Mouse (Mus musculus) Patski (cell line): Measurements from ENCODE around the gene Mtmr10. TPM values are rescaled to one million over a fixed set of nuclear protein-coding genes. Genes with fewer than 3 reads are reported as not detected.

ENCODE experiments used
- ATAC-seq: fragments of 100-300 bp; one replicate; pipeline ENCODE4 v1.8.0; 2021
- CTCF ChIA-PET: fragments of 350-600 bp; sonication (Branson Sonifier 250); formaldehyde crosslinking; loops from one replicate; lab custom pipeline; 2022; ENCODE audit warnings: inconsistent platforms; lab: Charles Lee
- POLR2A ChIA-PET: fragments of 350-600 bp; sonication (Branson Sonifier 250); formaldehyde crosslinking; loops from one replicate; lab custom pipeline; 2022; ENCODE audit warnings: antibody characterized with exemption, inconsistent platforms; lab: Charles Lee
- DNase-seq: peaks from one replicate; pipeline ENCODE4 v3.0.0-alpha.2; 2011; ENCODE audit warnings: low read depth, low spot score
- H3K27me3 ChIP-seq: fragments of 371-371 bp; one replicate; pipeline ENCODE4 v1.5.1; 2021
- CTCF ChIP-seq: fragments of 100-300 bp; IDR thresholded peaks from one replicate; pipeline ENCODE4 v1.5.1; 2021
- in situ Hi-C: fragments of 300-500 bp; cut with MboI; formaldehyde crosslinking; loops from 3 replicates; pipeline ENCODE4 v1.11.1; 2018; ENCODE audit warnings: low pct_unique_long_range_greater_than_20kb, mixed read lengths
- polyA plus RNA-seq: library from polyadenylated mRNA; unstranded; gene quantifications from one replicate; pipeline ENCODE4 v1.2.3, GENCODE M21; 2021

Mtmr10 gene
- polyA plus RNA-seq, 1 experiment from 2014 or later: 26.7 TPM

- in situ Hi-C loops: no loop called here
- DNase-seq: no peak
These were observed 37.0 kb upstream of the Mtmr10 start for GRCm38 (mm10) chr7:64250417-64250816.

DNA sequence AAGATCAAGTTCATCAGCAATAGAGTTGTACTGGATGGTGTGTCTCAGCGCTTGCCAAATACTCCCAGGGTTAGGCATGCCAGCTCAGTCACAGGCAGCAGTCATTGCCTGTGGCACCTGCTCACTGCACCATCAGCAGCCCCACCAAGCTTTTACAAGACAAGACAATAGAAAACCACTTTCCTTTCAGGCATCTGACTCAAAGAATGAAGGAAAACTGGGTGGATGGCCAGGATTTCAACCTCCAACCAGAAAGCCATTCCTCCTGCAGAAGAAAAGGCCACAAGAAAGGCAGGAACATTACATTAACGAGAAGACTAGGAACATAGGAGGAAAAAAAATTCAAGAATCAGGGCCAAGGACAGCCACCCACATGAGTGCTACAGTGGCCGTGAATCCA, 33.7 kb upstream of the Mtmr10 start:
- H3K27me3 ChIP-seq: no peaks in the 10 kb centered on the region
- no peak for TF ChIP-seq CTCF
- POLR2A ChIA-PET: no interaction called here
- ATAC-seq (no peak), DNase-seq (no peak)
- in situ Hi-C loops: no loop called here
- CTCF ChIA-PET: interaction anchor here (0.9 to 1.1 kb wide), 2 partner anchors 12 kb away, joined by 3 read pairs; no protein-coding TSS in a partner anchor

More at GRCm38 (mm10) chr7:64250417-64250816, 37.0 kb upstream of the Mtmr10 start:
- ATAC-seq: no peak
- no peak for TF ChIP-seq CTCF
- H3K27me3 ChIP-seq: no peaks in the 10 kb centered on the region
- POLR2A ChIA-PET: interaction anchor here (0.5 kb wide), 1 partner anchor 41 kb away, joined by 3 read pairs; no protein-coding TSS in a partner anchor
- CTCF ChIA-PET: no interaction called here

DNA sequence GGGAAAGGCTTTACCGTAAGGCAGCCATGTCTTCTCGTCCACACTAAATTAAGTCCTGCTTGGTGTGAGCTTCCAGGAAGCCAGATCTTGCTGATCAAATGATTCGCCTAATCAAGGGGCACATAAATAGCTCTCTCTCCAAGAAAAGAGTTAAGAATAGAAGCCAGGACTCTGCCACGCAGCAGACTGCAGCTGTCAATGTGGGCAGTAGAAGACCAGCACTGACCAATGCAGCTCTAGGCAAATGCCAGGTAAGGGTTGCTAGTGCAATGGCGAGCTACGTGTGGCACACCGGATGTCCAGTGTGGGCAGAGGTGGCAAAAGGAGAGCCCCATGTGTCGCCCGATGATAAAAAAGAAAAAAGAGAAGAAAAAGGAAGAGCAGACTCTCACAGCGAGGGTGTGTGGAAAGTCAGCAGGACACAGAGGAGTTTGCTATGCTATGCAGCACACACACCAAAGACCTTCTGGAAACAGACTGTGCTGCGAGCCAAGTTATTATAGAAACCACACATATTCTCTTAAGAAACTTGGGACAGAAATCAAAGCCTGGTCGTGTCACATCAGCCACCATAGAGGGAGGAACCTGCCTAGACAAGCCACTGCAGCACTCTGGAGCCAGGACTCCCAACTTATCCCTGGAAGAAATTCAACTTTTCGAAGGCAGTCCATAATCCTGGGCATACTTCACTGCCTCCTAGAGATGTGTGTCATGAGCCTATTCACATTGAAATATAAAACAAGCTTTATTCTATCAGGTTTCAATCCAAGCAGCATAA, 21.8 kb upstream of the Mtmr10 start:
- in situ Hi-C loops: no loop called here

GRCm38 (mm10) chr7:64266587-64266986, 20.9 kb upstream of the Mtmr10 start:
- ATAC-seq (no peak), DNase-seq (no peak)
- POLR2A ChIA-PET: no interaction called here
- H3K27me3 ChIP-seq: no peaks in the 10 kb centered on the region
- CTCF ChIA-PET: interaction anchor here (1.4 kb wide), 1 partner anchor 13 kb away, joined by 3 read pairs; no protein-coding TSS in a partner anchor
- in situ Hi-C loops: no loop called here
- TF ChIP-seq CTCF: no peak

More for the DNA sequence above, 21.8 kb upstream of the Mtmr10 start:
- TF ChIP-seq CTCF: no peak
- no peak for DNase-seq
- ChIA-PET CTCF (interaction anchor here (1.4 kb wide), 1 partner anchor 12 kb away, joined by 3 read pairs; no protein-coding TSS in a partner anchor), POLR2A (no interaction called here)
- H3K27me3 ChIP-seq: no peaks in the 10 kb centered on the region
- no peak for ATAC-seq

DNA sequence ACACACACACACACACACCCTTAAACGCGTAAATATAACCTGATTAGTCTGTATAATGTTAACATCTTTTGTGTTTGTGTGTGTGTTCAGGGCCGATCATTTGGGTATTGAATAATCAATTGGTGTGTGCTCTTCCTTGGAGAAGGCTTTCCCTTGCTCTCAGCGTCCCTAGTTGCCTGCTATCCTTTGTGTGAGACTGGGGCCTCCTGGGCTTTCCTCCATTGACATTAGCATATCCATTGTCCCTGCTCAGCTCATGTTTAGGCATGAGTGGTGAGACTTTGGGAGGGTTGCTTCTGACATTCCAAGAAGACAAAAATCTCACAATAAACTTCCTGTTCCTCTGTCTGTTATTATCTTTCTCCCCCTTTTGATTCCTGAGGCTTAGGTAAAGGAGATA, 15.5 kb upstream of the Mtmr10 start:
- ChIA-PET POLR2A (no interaction called here), CTCF (no interaction called here)
- TF ChIP-seq CTCF: no peak
- no peaks in the 10 kb centered on the region for H3K27me3 ChIP-seq
- no peak for ATAC-seq
- no peak for DNase-seq
- in situ Hi-C loops: no loop called here

GRCm38 (mm10) chr7:64275518-64275917, 11.9 kb upstream of the Mtmr10 start:
- CTCF ChIA-PET: interaction anchor here (0.9 to 1.4 kb wide), 3 partner anchors 11 to 119 kb away, joined by 3 to 4 read pairs (median 3); partner anchors contain the start of gene Mtmr10
- no peak for ATAC-seq
- H3K27me3 ChIP-seq: no peaks in the 10 kb centered on the region
- no peak for DNase-seq
- no peak for TF ChIP-seq CTCF
- in situ Hi-C loops: loop anchor here (5.0 kb wide), 1 partner anchor 38 kb away; no protein-coding TSS in a partner anchor
- POLR2A ChIA-PET: interaction anchor here (1.1 kb wide), 1 partner anchor 12 kb away, joined by 3 read pairs; the partner anchor contains the start of gene Mtmr10

DNA sequence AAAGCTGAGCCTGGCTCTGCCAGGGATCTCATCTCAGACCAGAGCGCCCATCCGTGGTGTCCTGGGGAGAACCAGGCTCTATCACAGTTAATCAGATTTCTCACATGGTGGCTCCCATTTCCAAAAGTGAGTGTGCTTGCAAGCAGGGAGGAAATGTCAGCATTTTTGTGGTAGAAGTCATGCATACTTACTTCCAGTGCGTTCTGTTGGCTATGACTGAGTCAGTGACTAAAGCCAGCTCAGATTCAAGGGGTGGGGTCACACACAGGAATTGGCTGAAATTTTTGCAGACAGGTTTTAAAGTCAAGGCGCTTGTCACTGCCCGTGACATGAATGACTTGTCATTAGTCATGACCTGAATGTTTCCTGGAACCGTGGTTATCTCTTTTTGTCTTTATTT, 10.5 kb upstream of the Mtmr10 start:
- ATAC-seq (peak; percentile 96), DNase-seq (peak; percentile 77)
- CTCF ChIA-PET: interaction anchor here (0.7 to 1.4 kb wide), 4 partner anchors 11 to 120 kb away, joined by 3 to 5 read pairs (median 4); partner anchors contain the start of gene Mtmr10
- peak; percentile 45 for TF ChIP-seq CTCF
- POLR2A ChIA-PET: no interaction called here
- in situ Hi-C loops: loop anchor here (5.0 kb wide), 1 partner anchor 40 kb away; no protein-coding TSS in a partner anchor
- no peaks in the 10 kb centered on the region for H3K27me3 ChIP-seq

DNA sequence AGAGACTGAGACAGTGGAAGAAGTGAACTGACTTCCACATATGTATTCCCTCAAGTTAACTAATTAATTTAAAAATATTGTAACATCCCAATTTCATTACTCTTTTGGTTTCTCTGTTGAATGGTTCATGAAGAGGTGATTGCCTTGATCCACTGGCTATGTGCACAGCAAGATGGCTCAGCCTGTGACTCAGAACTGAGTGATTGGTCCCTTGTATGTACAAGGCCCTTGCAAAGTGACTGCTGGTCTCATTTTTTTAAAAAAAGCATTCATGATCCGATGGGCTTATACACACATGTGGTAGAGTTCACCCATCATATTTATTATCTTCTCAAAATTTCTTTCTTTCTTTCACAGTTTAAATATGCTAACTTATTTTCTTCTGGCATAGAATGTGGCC, 8.9 kb upstream of the Mtmr10 start:
- no peaks in the 10 kb centered on the region for H3K27me3 ChIP-seq
- no peak for TF ChIP-seq CTCF
- in situ Hi-C loops: loop anchor here (5.0 kb wide), 1 partner anchor 41 kb away; no protein-coding TSS in a partner anchor
- DNase-seq (no peak), ATAC-seq (no peak)
- POLR2A ChIA-PET: no interaction called here
- CTCF ChIA-PET: no interaction called here

DNA sequence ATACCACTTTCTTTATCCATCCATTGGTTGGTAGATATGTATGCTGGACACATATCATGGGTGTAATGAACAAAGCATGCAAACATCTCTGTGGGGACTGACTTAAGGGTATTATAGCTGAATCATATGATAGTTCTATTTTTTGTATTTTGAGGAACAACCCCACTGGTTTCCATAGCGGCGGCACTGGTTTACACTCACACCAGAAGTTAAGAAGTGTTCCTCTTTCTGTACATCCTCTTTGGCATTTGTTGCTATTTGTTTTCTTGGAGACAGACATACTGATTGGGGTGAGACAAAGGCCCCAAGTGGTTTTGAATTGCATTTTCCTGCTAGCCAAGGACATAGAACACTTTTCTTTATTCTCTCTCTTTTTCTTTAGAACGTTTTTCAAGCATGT, 7.9 kb upstream of the Mtmr10 start:
- ATAC-seq (no peak), DNase-seq (no peak)
- ChIA-PET POLR2A (no interaction called here), CTCF (no interaction called here)
- TF ChIP-seq CTCF: no peak
- no peaks in the 10 kb centered on the region for H3K27me3 ChIP-seq
- in situ Hi-C loops: loop anchor here (5.0 kb wide), 1 partner anchor 42 kb away; no protein-coding TSS in a partner anchor

GRCm38 (mm10) chr7:64286566-64286965, 887 bp upstream of the Mtmr10 start:
- POLR2A ChIA-PET: interaction anchor here (1.0 to 1.2 kb wide), 2 partner anchors 11 to 38 kb away, joined by 3 to 4 read pairs; no protein-coding TSS in a partner anchor
- in situ Hi-C loops: no loop called here
- no peak for TF ChIP-seq CTCF
- DNase-seq (no peak), ATAC-seq (no peak)
- CTCF ChIA-PET: interaction anchor here (1.0 kb wide), 1 partner anchor 11 kb away, joined by 3 read pairs; no protein-coding TSS in a partner anchor
- H3K27me3 ChIP-seq: no peaks in the 10 kb centered on the region
